In genomic region chr11:92405818-92406217, GRCm38 (mm10) we compare ENCODE assay signal across 9 mouse cellular contexts.
A peak's percentile ranks its signal among the peaks of the same experiment; 100 is the strongest.
DNase-seq lines count a peak whose midpoint lies in the region; ATAC-seq and TF ChIP-seq lines count a peak whose summit lies in the region.
"Had no signal": no experiment of that assay in that cellular context is flagged by ENCODE, and none has a peak within 500 bp of the region (broad histone marks: within the 10 kb centered on the region; RNA-seq: fewer than 3 reads in every experiment).

No protein-coding gene starts in this region.

- DNase-seq in cerebellum, adult 11 months = peak; percentile 24
- peak; percentile 14 for DNase-seq in liver, adult 2 months (ENCODE audit: extremely low read depth, low read depth, low spot score)
- DNase-seq in liver, embryonic 11.5 days (ENCODE audit: low spot score) = no peak
- DNase-seq in brain, adult 2 months (ENCODE audit: low read depth, low spot score) = peak; percentile 65
- DNase-seq in layer of hippocampus, adult 18-20 months (ENCODE audit: low spot score in 2 of 2) = peak; percentile 1 to 34
- DNase-seq in testis, postnatal 10 days (ENCODE audit: low spot score) = peak; percentile 59
- no peak for DNase-seq in spleen, postnatal 4 days (ENCODE audit: low spot score in 2 of 2)

- no peaks in the 10 kb centered on the region for H3K36me3 ChIP-seq in liver, adult 2 months (ENCODE audit: control insufficient read depth, insufficient read depth, low read length)
- H3K36me3 ChIP-seq in liver, embryonic 11.5 days (ENCODE audit: control insufficient read depth, insufficient read depth, low read length) = no peaks in the 10 kb centered on the region
- H3K36me3 ChIP-seq: liver, embryonic 15.5 days had no signal

- H3K9ac ChIP-seq in liver, adult 2 months (ENCODE audit: low read depth, low read length) = no peak overlapping the region
- no peak overlapping the region for H3K9ac ChIP-seq in liver, embryonic 11.5 days (ENCODE audit: low read depth, low read length)
- H3K9ac ChIP-seq: liver, embryonic 15.5 days had no signal

- H3K79me2 ChIP-seq in liver, adult 2 months (ENCODE audit: control insufficient read depth, insufficient read depth, low read length) = no peaks in the 10 kb centered on the region

- no peaks in the 10 kb centered on the region for H3K27me3 ChIP-seq in liver, adult 2 months (ENCODE audit: control insufficient read depth, insufficient read depth, low read length)
- H3K27me3 ChIP-seq in liver, embryonic 11.5 days (replicated peaks; ENCODE audit: control insufficient read depth, insufficient read depth, low read length) = no peaks in the 10 kb centered on the region
- H3K27me3 ChIP-seq: liver, embryonic 15.5 days had no signal

- no peak overlapping the region for H3K27ac ChIP-seq in liver, adult 2 months (replicated peaks; ENCODE audit: insufficient read depth, low read depth, low read length)
- no peak overlapping the region for H3K27ac ChIP-seq in liver, embryonic 11.5 days (ENCODE audit: low read depth, low read length)
- H3K27ac ChIP-seq: liver, embryonic 15.5 days had no signal

- no peak overlapping the region for H3K4me2 ChIP-seq in liver, embryonic 11.5 days
- H3K4me2 ChIP-seq: liver, embryonic 15.5 days had no signal

- H3K4me3 ChIP-seq in liver, adult 2 months (ENCODE audit: insufficient read depth, low read depth, low read length) = no peak overlapping the region
- no peak overlapping the region for H3K4me3 ChIP-seq in liver, embryonic 11.5 days (ENCODE audit: low read depth, low read length)
- H3K4me3 ChIP-seq: liver, embryonic 15.5 days had no signal

- no peaks in the 10 kb centered on the region for H3K9me3 ChIP-seq in liver, embryonic 11.5 days (ENCODE audit: control insufficient read depth, low read length)
- H3K9me3 ChIP-seq: liver, embryonic 15.5 days had no signal

- no peaks in the 10 kb centered on the region for H3K4me1 ChIP-seq in liver, adult 2 months (ENCODE audit: control insufficient read depth, insufficient read depth, low read length)
- no peaks in the 10 kb centered on the region for H3K4me1 ChIP-seq in liver, embryonic 11.5 days (replicated peaks; ENCODE audit: control insufficient read depth, insufficient read depth, low read length)
- H3K4me1 ChIP-seq: liver, embryonic 15.5 days had no signal

- no peak for TF ChIP-seq POLR2A in liver, adult 2 months (IDR thresholded peaks at IDR 0.05; ENCODE audit: extremely low read depth, insufficient read depth, low read length)

- no peak for ATAC-seq in cerebellum, adult (ENCODE audit: insufficient number of reproducible peaks, low FRiP score, low TSS enrichment)
- no peak for ATAC-seq in liver, embryonic 11.5 days (replicated peaks; ENCODE audit: low FRiP score)

- 19% methylated on average over 3 of the region's 4 CpGs for WGBS in liver, adult 2 months
- WGBS in liver, embryonic 11.5 days = 17% methylated on average over 3 of the region's 4 CpGs

- peak; percentile 21; the same call in 1 of the 2 replicates for TF ChIP-seq CTCF in liver, adult 2 months (IDR thresholded peaks at IDR 0.05; ENCODE audit: low read depth, low read length)

Comparison
In these comparisons a context has a peak if more than half of its experiments do, and no peak if none do; other contexts are left out.
1. DNase-seq: peak in cerebellum, adult 11 months (single experiment), liver, adult 2 months (single experiment), brain, adult 2 months (single experiment), layer of hippocampus, adult 18-20 months (2 of 2) and testis, postnatal 10 days (single experiment); none in liver, embryonic 11.5 days (single experiment) and spleen, postnatal 4 days (0 of 2).